Mouse (Mus musculus): ENCODE results near the gene Slc25a36. TPM values are rescaled to one million over a fixed set of nuclear protein-coding genes. Genes with fewer than 3 reads are reported as not detected.

Gene Slc25a36
- 7.5 and 10.0 TPM in 2 replicates for polyA plus RNA-seq (2012; rRNA removed)

- H3K27me3 ChIP-seq (ENCODE audit: control insufficient read depth, insufficient read depth, low read length): no peaks in the 10 kb centered on the region
- TF ChIP-seq POLR2A (IDR thresholded peaks at IDR 0.05; ENCODE audit: control insufficient read depth, low read depth, low read length) (peak; percentile 76), CTCF (IDR thresholded peaks at IDR 0.05; ENCODE audit: control insufficient read depth, insufficient read depth, insufficient replicate concordance, low read depth, low read length) (no peak)
- peaks cover 15% of the 10 kb centered on the region for H3K4me1 ChIP-seq (ENCODE audit: control insufficient read depth, insufficient read depth, low read length)
- no peaks in the 10 kb centered on the region for H3K36me3 ChIP-seq (ENCODE audit: control insufficient read depth, insufficient read depth, low read length)
- peak within 1 kb of the TSS; percentile 100 for H3K4me3 ChIP-seq (ENCODE audit: control insufficient read depth, low read depth, low read length)
- peak within 1 kb of the TSS; percentile 87 for H3K27ac ChIP-seq (ENCODE audit: control insufficient read depth, insufficient read depth, low read depth, low read length)
Measured at GRCm38 (mm10) chr9:97110571-97111390, at the start of gene Slc25a36. Slc25a36 (minus strand) TSS chr9:97111157.

- no peak for TF ChIP-seq CTCF (IDR thresholded peaks at IDR 0.05; ENCODE audit: control insufficient read depth, insufficient read depth, insufficient replicate concordance, low read depth, low read length)
- no peak for TF ChIP-seq POLR2A (IDR thresholded peaks at IDR 0.05; ENCODE audit: control insufficient read depth, low read depth, low read length)
Measured at GRCm38 (mm10) chr9:97158412-97158811, 47.5 kb upstream of the Slc25a36 start.

GRCm38 (mm10) chr9:97155981-97156380, 45.0 kb upstream of the Slc25a36 start:
- no peak for TF ChIP-seq CTCF (IDR thresholded peaks at IDR 0.05; ENCODE audit: control insufficient read depth, insufficient read depth, insufficient replicate concordance, low read depth, low read length)
- TF ChIP-seq POLR2A (IDR thresholded peaks at IDR 0.05; ENCODE audit: control insufficient read depth, low read depth, low read length): no peak
- H3K27ac ChIP-seq (ENCODE audit: control insufficient read depth, insufficient read depth, low read depth, low read length): no peak overlapping the region
- H3K27me3 ChIP-seq (ENCODE audit: control insufficient read depth, insufficient read depth, low read length): no peaks in the 10 kb centered on the region
- no peaks in the 10 kb centered on the region for H3K4me1 ChIP-seq (ENCODE audit: control insufficient read depth, insufficient read depth, low read length)
- no peak overlapping the region for H3K4me3 ChIP-seq (ENCODE audit: control insufficient read depth, low read depth, low read length)
- H3K36me3 ChIP-seq (ENCODE audit: control insufficient read depth, insufficient read depth, low read length): no peaks in the 10 kb centered on the region

More at GRCm38 (mm10) chr9:97158412-97158811, 47.5 kb upstream of the Slc25a36 start:
- no peak overlapping the region for H3K4me3 ChIP-seq (ENCODE audit: control insufficient read depth, low read depth, low read length)
- no peaks in the 10 kb centered on the region for H3K36me3 ChIP-seq (ENCODE audit: control insufficient read depth, insufficient read depth, low read length)
- no peaks in the 10 kb centered on the region for H3K4me1 ChIP-seq (ENCODE audit: control insufficient read depth, insufficient read depth, low read length)
- H3K27ac ChIP-seq (ENCODE audit: control insufficient read depth, insufficient read depth, low read depth, low read length): no peak overlapping the region
- no peaks in the 10 kb centered on the region for H3K27me3 ChIP-seq (ENCODE audit: control insufficient read depth, insufficient read depth, low read length)

GRCm38 (mm10) chr9:97154956-97155355, 44.0 kb upstream of the Slc25a36 start:
- Histone ChIP-seq H3K4me3 (ENCODE audit: control insufficient read depth, low read depth, low read length) (no peak overlapping the region), H3K36me3 (ENCODE audit: control insufficient read depth, insufficient read depth, low read length) (no peaks in the 10 kb centered on the region), H3K4me1 (ENCODE audit: control insufficient read depth, insufficient read depth, low read length) (no peaks in the 10 kb centered on the region), H3K27ac (ENCODE audit: control insufficient read depth, insufficient read depth, low read depth, low read length) (no peak overlapping the region), H3K27me3 (ENCODE audit: control insufficient read depth, insufficient read depth, low read length) (no peaks in the 10 kb centered on the region)
- TF ChIP-seq POLR2A (IDR thresholded peaks at IDR 0.05; ENCODE audit: control insufficient read depth, low read depth, low read length): no peak
- no peak for TF ChIP-seq CTCF (IDR thresholded peaks at IDR 0.05; ENCODE audit: control insufficient read depth, insufficient read depth, insufficient replicate concordance, low read depth, low read length)

- H3K27me3 ChIP-seq (ENCODE audit: control insufficient read depth, insufficient read depth, low read length): no peaks in the 10 kb centered on the region
- H3K27ac ChIP-seq (ENCODE audit: control insufficient read depth, insufficient read depth, low read depth, low read length): no peak overlapping the region
- TF ChIP-seq CTCF (IDR thresholded peaks at IDR 0.05; ENCODE audit: control insufficient read depth, insufficient read depth, insufficient replicate concordance, low read depth, low read length) (no peak), POLR2A (IDR thresholded peaks at IDR 0.05; ENCODE audit: control insufficient read depth, low read depth, low read length) (no peak)
- no peaks in the 10 kb centered on the region for H3K36me3 ChIP-seq (ENCODE audit: control insufficient read depth, insufficient read depth, low read length)
- no peak overlapping the region for H3K4me3 ChIP-seq (ENCODE audit: control insufficient read depth, low read depth, low read length)
- no peaks in the 10 kb centered on the region for H3K4me1 ChIP-seq (ENCODE audit: control insufficient read depth, insufficient read depth, low read length)
Measured at GRCm38 (mm10) chr9:97153006-97153405, 42.0 kb upstream of the Slc25a36 start.

- Histone ChIP-seq H3K4me3 (ENCODE audit: control insufficient read depth, low read depth, low read length) (no peak overlapping the region), H3K27ac (ENCODE audit: control insufficient read depth, insufficient read depth, low read depth, low read length) (no peak overlapping the region), H3K36me3 (ENCODE audit: control insufficient read depth, insufficient read depth, low read length) (no peaks in the 10 kb centered on the region), H3K4me1 (ENCODE audit: control insufficient read depth, insufficient read depth, low read length) (no peaks in the 10 kb centered on the region), H3K27me3 (ENCODE audit: control insufficient read depth, insufficient read depth, low read length) (no peaks in the 10 kb centered on the region)
- no peak for TF ChIP-seq POLR2A (IDR thresholded peaks at IDR 0.05; ENCODE audit: control insufficient read depth, low read depth, low read length)
- no peak for TF ChIP-seq CTCF (IDR thresholded peaks at IDR 0.05; ENCODE audit: control insufficient read depth, insufficient read depth, insufficient replicate concordance, low read depth, low read length)
Measured at GRCm38 (mm10) chr9:97147270-97147669, 36.3 kb upstream of the Slc25a36 start.

GRCm38 (mm10) chr9:97145351-97145750, 34.4 kb upstream of the Slc25a36 start:
- no peaks in the 10 kb centered on the region for H3K36me3 ChIP-seq (ENCODE audit: control insufficient read depth, insufficient read depth, low read length)
- no peaks in the 10 kb centered on the region for H3K27me3 ChIP-seq (ENCODE audit: control insufficient read depth, insufficient read depth, low read length)
- H3K27ac ChIP-seq (ENCODE audit: control insufficient read depth, insufficient read depth, low read depth, low read length): no peak overlapping the region
- no peaks in the 10 kb centered on the region for H3K4me1 ChIP-seq (ENCODE audit: control insufficient read depth, insufficient read depth, low read length)
- no peak overlapping the region for H3K4me3 ChIP-seq (ENCODE audit: control insufficient read depth, low read depth, low read length)
- TF ChIP-seq POLR2A (IDR thresholded peaks at IDR 0.05; ENCODE audit: control insufficient read depth, low read depth, low read length): no peak
- TF ChIP-seq CTCF (IDR thresholded peaks at IDR 0.05; ENCODE audit: control insufficient read depth, insufficient read depth, insufficient replicate concordance, low read depth, low read length): no peak

Measured in testis, adult 2 months (tissue).